Mouse (Mus musculus): ENCODE measurements at regions not wholly inside any gene's neighbourhood (a gene's known extent, or its start where the extent isn't known, plus 50 kb on each side); places are given as distances from the start of the nearest gene placed in this dataset.

GRCm38 (mm10) chr5:85870311-85870710, 195.1 kb downstream of the Cenpc1 start:
- 88% methylated on average over 8 of the region's 8 CpGs for WGBS
- TF ChIP-seq CTCF (IDR thresholded peaks at IDR 0.05; ENCODE audit: low read depth, low read length), result no peak
- no peak for TF ChIP-seq POLR2A (IDR thresholded peaks at IDR 0.05; ENCODE audit: extremely low read depth, insufficient read depth, low read length)

DNA sequence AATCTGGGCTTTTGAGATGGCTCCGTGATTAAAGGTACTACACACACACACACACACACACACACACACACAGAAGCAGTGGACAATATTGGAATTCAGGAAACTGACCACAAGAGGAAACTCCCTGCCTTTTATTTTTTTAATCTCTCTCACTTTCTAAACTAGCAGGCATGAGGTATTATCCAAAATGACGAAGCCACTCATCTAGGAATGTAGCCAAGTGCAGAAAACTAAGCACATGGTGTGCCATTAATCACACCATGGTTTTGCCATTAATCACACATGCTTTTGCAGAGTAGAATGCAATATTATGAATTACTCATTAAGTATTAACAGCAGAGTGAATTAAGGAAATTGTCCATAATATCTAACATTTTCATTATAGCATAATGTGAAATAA, 232.8 kb downstream of the Cenpc1 start:
- WGBS, result 75% methylated on average over 2 of the region's 2 CpGs
- TF ChIP-seq CTCF (IDR thresholded peaks at IDR 0.05; ENCODE audit: low read depth, low read length), result no peak
- TF ChIP-seq POLR2A (IDR thresholded peaks at IDR 0.05; ENCODE audit: extremely low read depth, insufficient read depth, low read length), result no peak
- no peak overlapping the region for H3K9ac ChIP-seq (ENCODE audit: low read depth, low read length)

More at GRCm38 (mm10) chr5:85870311-85870710, 195.1 kb downstream of the Cenpc1 start:
- DNase-seq (ENCODE audit: extremely low read depth, low read depth, low spot score), result no peak
- Histone ChIP-seq H3K9ac (ENCODE audit: low read depth, low read length) (no peak overlapping the region), H3K27me3 (ENCODE audit: control insufficient read depth, insufficient read depth, low read length) (no peaks in the 10 kb centered on the region), H3K4me1 (ENCODE audit: control insufficient read depth, insufficient read depth, low read length) (no peaks in the 10 kb centered on the region), H3K4me3 (ENCODE audit: insufficient read depth, low read depth, low read length) (no peak overlapping the region), H3K27ac (replicated peaks; ENCODE audit: insufficient read depth, low read depth, low read length) (no peak overlapping the region), H3K79me2 (ENCODE audit: control insufficient read depth, insufficient read depth, low read length) (no peaks in the 10 kb centered on the region), H3K36me3 (ENCODE audit: control insufficient read depth, insufficient read depth, low read length) (no peaks in the 10 kb centered on the region)

DNA sequence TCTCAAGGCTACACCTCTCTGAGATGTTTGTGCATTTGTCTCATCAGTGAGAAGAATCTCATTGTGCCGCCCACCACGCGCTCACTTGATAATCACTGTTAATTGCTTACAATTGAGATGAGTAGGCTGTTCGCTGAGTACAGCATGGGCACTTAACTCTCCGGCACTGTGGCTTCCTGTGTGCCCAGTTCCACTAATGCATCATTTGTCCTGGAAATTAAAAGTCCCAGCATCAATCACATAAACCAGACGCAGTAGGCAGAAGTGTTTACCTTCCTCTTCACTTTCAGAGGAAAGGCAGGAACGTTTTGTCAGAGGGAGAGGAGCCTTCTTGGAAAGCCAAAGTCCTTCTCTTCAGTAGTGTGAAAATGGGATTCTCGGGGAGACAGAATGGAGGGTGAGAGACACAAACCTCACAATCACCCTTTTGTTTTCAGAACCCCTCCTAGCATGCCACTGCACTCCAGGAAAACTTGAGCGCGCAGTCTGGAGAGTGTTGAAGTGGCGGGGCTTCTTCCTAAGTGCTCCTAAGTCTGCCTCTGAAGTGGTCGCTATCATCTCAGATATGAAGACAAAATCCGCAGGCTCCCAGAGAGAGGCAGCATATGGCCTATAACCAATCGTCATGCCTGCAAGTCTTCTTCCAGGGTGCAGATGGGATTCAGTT, 269.7 kb downstream of the Cenpc1 start:
- no peaks in the 10 kb centered on the region for H3K79me2 ChIP-seq (ENCODE audit: control insufficient read depth, insufficient read depth, low read length)
- no peak overlapping the region for H3K27ac ChIP-seq (replicated peaks; ENCODE audit: insufficient read depth, low read depth, low read length)
- H3K4me1 ChIP-seq (ENCODE audit: control insufficient read depth, insufficient read depth, low read length), result no peaks in the 10 kb centered on the region
- 70% methylated on average over 14 of the region's 14 CpGs for WGBS
- TF ChIP-seq POLR2A (IDR thresholded peaks at IDR 0.05; ENCODE audit: extremely low read depth, insufficient read depth, low read length) (no peak), CTCF (IDR thresholded peaks at IDR 0.05; ENCODE audit: low read depth, low read length) (no peak)
- H3K4me3 ChIP-seq (ENCODE audit: insufficient read depth, low read depth, low read length), result no peak overlapping the region
- DNase-seq (ENCODE audit: extremely low read depth, low read depth, low spot score), result no peak
- H3K36me3 ChIP-seq (ENCODE audit: control insufficient read depth, insufficient read depth, low read length), result no peaks in the 10 kb centered on the region
- no peaks in the 10 kb centered on the region for H3K27me3 ChIP-seq (ENCODE audit: control insufficient read depth, insufficient read depth, low read length)
- no peak overlapping the region for H3K9ac ChIP-seq (ENCODE audit: low read depth, low read length)

More for the DNA sequence above, 232.8 kb downstream of the Cenpc1 start:
- no peak overlapping the region for H3K4me3 ChIP-seq (ENCODE audit: insufficient read depth, low read depth, low read length)
- no peak for DNase-seq (ENCODE audit: extremely low read depth, low read depth, low spot score)
- no peaks in the 10 kb centered on the region for H3K27me3 ChIP-seq (ENCODE audit: control insufficient read depth, insufficient read depth, low read length)
- no peaks in the 10 kb centered on the region for H3K4me1 ChIP-seq (ENCODE audit: control insufficient read depth, insufficient read depth, low read length)
- H3K27ac ChIP-seq (replicated peaks; ENCODE audit: insufficient read depth, low read depth, low read length), result no peak overlapping the region
- H3K36me3 ChIP-seq (ENCODE audit: control insufficient read depth, insufficient read depth, low read length), result no peaks in the 10 kb centered on the region
- no peaks in the 10 kb centered on the region for H3K79me2 ChIP-seq (ENCODE audit: control insufficient read depth, insufficient read depth, low read length)

DNA sequence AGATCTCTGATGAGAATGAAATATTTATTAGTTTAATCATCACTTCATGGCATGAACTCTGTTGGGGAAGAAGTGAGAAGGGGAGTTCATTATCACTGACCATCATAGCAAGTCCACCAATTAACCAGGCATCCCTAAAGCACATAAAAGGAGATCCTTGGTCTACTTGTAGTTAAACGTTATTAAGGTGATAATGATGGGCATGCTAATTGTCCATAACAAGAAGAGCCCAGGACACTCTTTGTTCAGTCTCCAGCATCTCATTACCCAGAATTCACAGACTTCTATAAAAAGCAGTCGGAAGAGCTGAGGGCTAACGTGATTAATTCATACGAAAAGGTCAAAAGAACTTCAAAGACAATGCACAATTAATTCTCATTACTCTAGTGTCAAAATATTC, 272.2 kb downstream of the Cenpc1 start:
- no peak for DNase-seq (ENCODE audit: extremely low read depth, low read depth, low spot score)
- 81% methylated on average over 4 of the region's 4 CpGs for WGBS
- H3K36me3 ChIP-seq (ENCODE audit: control insufficient read depth, insufficient read depth, low read length), result no peaks in the 10 kb centered on the region

GRCm38 (mm10) chr5:85780730-85781454, 284.5 kb downstream of the Cenpc1 start:
- Histone ChIP-seq H3K4me3 (ENCODE audit: insufficient read depth, low read depth, low read length) (no peak overlapping the region), H3K79me2 (ENCODE audit: control insufficient read depth, insufficient read depth, low read length) (no peaks in the 10 kb centered on the region), H3K9ac (ENCODE audit: low read depth, low read length) (no peak overlapping the region), H3K4me1 (ENCODE audit: control insufficient read depth, insufficient read depth, low read length) (no peaks in the 10 kb centered on the region), H3K27ac (replicated peaks; ENCODE audit: insufficient read depth, low read depth, low read length) (no peak overlapping the region), H3K36me3 (ENCODE audit: control insufficient read depth, insufficient read depth, low read length) (no peaks in the 10 kb centered on the region), H3K27me3 (ENCODE audit: control insufficient read depth, insufficient read depth, low read length) (no peaks in the 10 kb centered on the region)
- 72% methylated on average over 8 of the region's 8 CpGs for WGBS
- DNase-seq (ENCODE audit: extremely low read depth, low read depth, low spot score), result no peak
- TF ChIP-seq POLR2A (IDR thresholded peaks at IDR 0.05; ENCODE audit: extremely low read depth, insufficient read depth, low read length) (no peak), CTCF (IDR thresholded peaks at IDR 0.05; ENCODE audit: low read depth, low read length) (no peak)

More for the DNA sequence above, 272.2 kb downstream of the Cenpc1 start:
- no peak overlapping the region for H3K4me3 ChIP-seq (ENCODE audit: insufficient read depth, low read depth, low read length)
- no peak overlapping the region for H3K27ac ChIP-seq (replicated peaks; ENCODE audit: insufficient read depth, low read depth, low read length)
- H3K27me3 ChIP-seq (ENCODE audit: control insufficient read depth, insufficient read depth, low read length), result no peaks in the 10 kb centered on the region
- H3K79me2 ChIP-seq (ENCODE audit: control insufficient read depth, insufficient read depth, low read length), result no peaks in the 10 kb centered on the region
- no peak for TF ChIP-seq CTCF (IDR thresholded peaks at IDR 0.05; ENCODE audit: low read depth, low read length)
- H3K9ac ChIP-seq (ENCODE audit: low read depth, low read length), result no peak overlapping the region
- H3K4me1 ChIP-seq (ENCODE audit: control insufficient read depth, insufficient read depth, low read length), result no peaks in the 10 kb centered on the region

DNA sequence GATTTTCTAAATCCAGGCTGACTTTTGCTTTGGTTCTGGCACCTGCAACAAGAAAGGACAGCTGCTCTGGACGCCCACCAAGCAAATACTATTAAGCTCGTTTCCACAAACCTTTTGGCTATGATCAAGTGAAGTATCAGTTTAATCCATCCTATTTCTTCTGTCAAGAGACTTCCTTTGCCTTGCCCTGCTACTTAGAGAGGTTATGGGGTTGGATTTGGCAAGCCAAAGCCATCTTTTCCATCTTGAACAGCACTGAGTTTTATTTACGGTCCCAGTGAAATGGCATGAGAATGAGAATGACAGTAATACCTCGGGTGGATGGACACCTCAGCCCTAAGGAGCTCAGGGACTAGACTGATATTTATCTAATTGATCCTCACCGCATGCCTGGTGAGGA, 285.4 kb downstream of the Cenpc1 start:
- H3K79me2 ChIP-seq (ENCODE audit: control insufficient read depth, insufficient read depth, low read length), result no peaks in the 10 kb centered on the region
- 57% methylated on average over 5 of the region's 5 CpGs for WGBS
- no peaks in the 10 kb centered on the region for H3K4me1 ChIP-seq (ENCODE audit: control insufficient read depth, insufficient read depth, low read length)
- H3K4me3 ChIP-seq (ENCODE audit: insufficient read depth, low read depth, low read length), result no peak overlapping the region
- no peak for DNase-seq (ENCODE audit: extremely low read depth, low read depth, low spot score)
- H3K27me3 ChIP-seq (ENCODE audit: control insufficient read depth, insufficient read depth, low read length), result no peaks in the 10 kb centered on the region
- H3K36me3 ChIP-seq (ENCODE audit: control insufficient read depth, insufficient read depth, low read length), result no peaks in the 10 kb centered on the region
- H3K27ac ChIP-seq (replicated peaks; ENCODE audit: insufficient read depth, low read depth, low read length), result no peak overlapping the region
- no peak overlapping the region for H3K9ac ChIP-seq (ENCODE audit: low read depth, low read length)
- TF ChIP-seq POLR2A (IDR thresholded peaks at IDR 0.05; ENCODE audit: extremely low read depth, insufficient read depth, low read length), result no peak

All from liver, adult 2 months (tissue).